Mouse (Mus musculus): ENCODE results near the gene Pah. TPM values are rescaled to one million over a fixed set of nuclear protein-coding genes. Genes with fewer than 3 reads are reported as not detected.
A peak's percentile ranks its signal among the peaks of the same experiment; 100 is the strongest.

Gene Pah
- polyA plus RNA-seq, 1 experiment = 835 TPM

- no peak within 1 kb of the TSS for H3K27ac ChIP-seq (ENCODE audit: insufficient read depth, low read depth, low read length)
- H3K27me3 ChIP-seq (replicated peaks; ENCODE audit: control insufficient read depth, insufficient read depth, low read length) = peaks cover 7% of the 10 kb centered on the region
- no peaks in the 10 kb centered on the region for H3K36me3 ChIP-seq (ENCODE audit: control insufficient read depth, insufficient read depth, low read length)
- H3K4me1 ChIP-seq (ENCODE audit: control insufficient read depth, insufficient read depth, low read length) = no peaks in the 10 kb centered on the region; the same call in 1 of the 2 replicates
- DNase-seq = no peak
- WGBS = under 1% methylated on average over 33 of the region's 34 CpGs
- TF ChIP-seq CTCF (conservative IDR thresholded peaks at IDR 0.05; ENCODE audit: insufficient read depth, insufficient read length, low read depth, low read length) (no peak), POLR2A (IDR thresholded peaks at IDR 0.05; ENCODE audit: low read depth, low read length) (no peak)
- H3K4me3 ChIP-seq (ENCODE audit: insufficient read depth, low read depth, low read length) = peak within 1 kb of the TSS; percentile 48
These were observed 28.0 kb upstream of the Pah start, which contains the start of gene Ascl1 for GRCm38 (mm10) chr10:87493576-87493975. Ascl1 (minus strand) TSS chr10:87493660.

- no peak for DNase-seq
- peaks cover 6% of the 10 kb centered on the region for H3K27me3 ChIP-seq (replicated peaks; ENCODE audit: control insufficient read depth, insufficient read depth, low read length)
- H3K4me1 ChIP-seq (ENCODE audit: control insufficient read depth, insufficient read depth, low read length) = no peaks in the 10 kb centered on the region; the same call in 1 of the 2 replicates
- 1% methylated on average over 4 of the region's 4 CpGs for WGBS
- no peak overlapping the region for H3K4me3 ChIP-seq (ENCODE audit: insufficient read depth, low read depth, low read length)
- no peak overlapping the region for H3K27ac ChIP-seq (ENCODE audit: insufficient read depth, low read depth, low read length)
- H3K36me3 ChIP-seq (ENCODE audit: control insufficient read depth, insufficient read depth, low read length) = no peaks in the 10 kb centered on the region
- TF ChIP-seq POLR2A (IDR thresholded peaks at IDR 0.05; ENCODE audit: low read depth, low read length) (no peak), CTCF (conservative IDR thresholded peaks at IDR 0.05; ENCODE audit: insufficient read depth, insufficient read length, low read depth, low read length) (no peak)
These were observed 27.4 kb upstream of the Pah start for GRCm38 (mm10) chr10:87494176-87494575.

DNA sequence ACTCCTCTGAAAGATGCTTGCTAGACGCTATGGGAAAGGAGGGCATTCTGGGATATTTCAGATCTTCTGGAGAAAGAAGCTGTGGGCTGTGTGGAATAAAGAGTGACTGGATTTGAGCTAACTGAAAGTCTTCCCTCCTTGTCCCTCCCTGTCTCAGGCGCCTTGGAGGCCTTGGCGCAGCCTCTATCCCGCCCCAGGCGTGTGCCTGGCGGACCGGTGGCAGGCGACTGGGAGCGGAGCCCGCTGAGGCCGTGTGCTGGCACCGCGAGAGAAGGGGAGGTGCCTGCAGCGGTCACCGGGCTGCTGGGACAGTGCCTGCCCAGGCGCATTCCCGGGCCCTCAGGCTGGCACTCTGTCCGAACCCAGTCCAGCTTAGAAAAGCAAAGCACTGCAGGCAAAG is 27.0 kb upstream of the Pah start:
- no peaks in the 10 kb centered on the region for H3K36me3 ChIP-seq (ENCODE audit: control insufficient read depth, insufficient read depth, low read length)
- no peak overlapping the region for H3K4me3 ChIP-seq (ENCODE audit: insufficient read depth, low read depth, low read length)
- no peaks in the 10 kb centered on the region; the same call in 1 of the 2 replicates for H3K4me1 ChIP-seq (ENCODE audit: control insufficient read depth, insufficient read depth, low read length)
- H3K27ac ChIP-seq (ENCODE audit: insufficient read depth, low read depth, low read length) = no peak overlapping the region
- DNase-seq = peak; percentile 74
- TF ChIP-seq POLR2A (IDR thresholded peaks at IDR 0.05; ENCODE audit: low read depth, low read length) = no peak
- no peak for TF ChIP-seq CTCF (conservative IDR thresholded peaks at IDR 0.05; ENCODE audit: insufficient read depth, insufficient read length, low read depth, low read length)
- peaks cover 4% of the 10 kb centered on the region for H3K27me3 ChIP-seq (replicated peaks; ENCODE audit: control insufficient read depth, insufficient read depth, low read length)
- 1% methylated on average over 15 of the region's 18 CpGs for WGBS

DNA sequence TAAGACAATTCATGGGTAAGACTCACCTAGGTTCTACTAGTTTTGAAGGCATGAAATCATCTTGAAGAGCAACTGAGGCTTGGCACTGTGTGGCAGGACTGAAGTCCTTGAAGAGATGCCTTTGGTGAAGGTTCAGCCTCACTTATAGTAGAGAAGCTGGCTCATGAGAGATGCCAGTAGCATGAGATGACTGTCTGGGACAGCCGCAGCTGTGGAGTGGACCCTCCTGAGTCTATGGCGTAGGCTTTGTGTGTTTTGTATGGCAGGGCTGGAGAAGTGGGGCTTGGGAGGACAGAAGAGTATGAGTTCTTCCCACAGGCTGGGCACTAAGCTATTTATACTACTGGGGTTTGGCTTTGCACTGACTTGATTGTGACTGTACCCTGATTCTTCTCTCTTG is 24.5 kb upstream of the Pah start:
- H3K27ac ChIP-seq (ENCODE audit: insufficient read depth, low read depth, low read length) = no peak overlapping the region
- H3K27me3 ChIP-seq (replicated peaks; ENCODE audit: control insufficient read depth, insufficient read depth, low read length) = peaks cover 3% of the 10 kb centered on the region
- WGBS = 94% methylated on average over 2 of the region's 2 CpGs
- H3K4me1 ChIP-seq (ENCODE audit: control insufficient read depth, insufficient read depth, low read length) = no peaks in the 10 kb centered on the region; the same call in 1 of the 2 replicates
- no peaks in the 10 kb centered on the region for H3K36me3 ChIP-seq (ENCODE audit: control insufficient read depth, insufficient read depth, low read length)
- H3K4me3 ChIP-seq (ENCODE audit: insufficient read depth, low read depth, low read length) = no peak overlapping the region
- no peak for DNase-seq
- TF ChIP-seq CTCF (conservative IDR thresholded peaks at IDR 0.05; ENCODE audit: insufficient read depth, insufficient read length, low read depth, low read length) (no peak), POLR2A (IDR thresholded peaks at IDR 0.05; ENCODE audit: low read depth, low read length) (no peak)

GRCm38 (mm10) chr10:87500926-87501658 is 20.5 kb upstream of the Pah start:
- Histone ChIP-seq H3K4me1 (ENCODE audit: control insufficient read depth, insufficient read depth, low read length) (no peaks in the 10 kb centered on the region; the same call in 1 of the 2 replicates), H3K27me3 (replicated peaks; ENCODE audit: control insufficient read depth, insufficient read depth, low read length) (no peaks in the 10 kb centered on the region), H3K4me3 (ENCODE audit: insufficient read depth, low read depth, low read length) (no peak overlapping the region), H3K36me3 (ENCODE audit: control insufficient read depth, insufficient read depth, low read length) (no peaks in the 10 kb centered on the region), H3K27ac (ENCODE audit: insufficient read depth, low read depth, low read length) (no peak overlapping the region)
- WGBS = 9% methylated on average over 20 of the region's 20 CpGs
- no peak for DNase-seq
- TF ChIP-seq CTCF (conservative IDR thresholded peaks at IDR 0.05; ENCODE audit: insufficient read depth, insufficient read length, low read depth, low read length) (no peak), POLR2A (IDR thresholded peaks at IDR 0.05; ENCODE audit: low read depth, low read length) (no peak)

- H3K27me3 ChIP-seq (replicated peaks; ENCODE audit: control insufficient read depth, insufficient read depth, low read length) = no peaks in the 10 kb centered on the region
- no peak for DNase-seq
- no peaks in the 10 kb centered on the region for H3K36me3 ChIP-seq (ENCODE audit: control insufficient read depth, insufficient read depth, low read length)
- H3K4me1 ChIP-seq (ENCODE audit: control insufficient read depth, insufficient read depth, low read length) = no peaks in the 10 kb centered on the region; the same call in 1 of the 2 replicates
- TF ChIP-seq POLR2A (IDR thresholded peaks at IDR 0.05; ENCODE audit: low read depth, low read length) = no peak
- no peak for TF ChIP-seq CTCF (conservative IDR thresholded peaks at IDR 0.05; ENCODE audit: insufficient read depth, insufficient read length, low read depth, low read length)
- H3K27ac ChIP-seq (ENCODE audit: insufficient read depth, low read depth, low read length) = no peak overlapping the region
- 11% methylated on average over 7 of the region's 7 CpGs for WGBS
- no peak overlapping the region for H3K4me3 ChIP-seq (ENCODE audit: insufficient read depth, low read depth, low read length)
These were observed 19.9 kb upstream of the Pah start for GRCm38 (mm10) chr10:87501659-87502042.

DNA sequence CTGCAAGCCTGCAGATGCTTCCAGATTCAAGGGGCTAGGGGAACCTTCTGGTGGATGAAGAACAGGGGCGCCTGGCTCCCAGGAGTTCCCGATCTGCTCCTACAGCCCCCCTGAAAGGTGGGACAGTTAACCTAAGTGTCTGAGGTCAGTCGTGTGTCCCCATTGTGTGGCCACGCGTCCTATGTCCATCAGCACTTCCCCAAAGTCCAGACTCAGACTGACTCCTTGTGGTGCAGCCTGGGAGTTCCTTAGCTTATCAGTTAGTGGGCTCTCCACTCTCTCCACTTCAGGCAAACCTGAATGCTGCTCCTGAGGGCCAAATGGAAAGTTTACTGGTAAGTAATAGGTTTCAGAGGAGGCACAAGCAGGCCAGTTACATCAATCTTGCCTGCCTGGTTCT is 19.3 kb upstream of the Pah start:
- H3K4me1 ChIP-seq (ENCODE audit: control insufficient read depth, insufficient read depth, low read length) = no peaks in the 10 kb centered on the region; the same call in 1 of the 2 replicates
- DNase-seq = no peak
- no peaks in the 10 kb centered on the region for H3K36me3 ChIP-seq (ENCODE audit: control insufficient read depth, insufficient read depth, low read length)
- no peaks in the 10 kb centered on the region for H3K27me3 ChIP-seq (replicated peaks; ENCODE audit: control insufficient read depth, insufficient read depth, low read length)
- TF ChIP-seq POLR2A (IDR thresholded peaks at IDR 0.05; ENCODE audit: low read depth, low read length) = no peak
- peak; percentile 21; the same call in 1 of the 2 replicates for TF ChIP-seq CTCF (conservative IDR thresholded peaks at IDR 0.05; ENCODE audit: insufficient read depth, insufficient read length, low read depth, low read length)
- WGBS = 13% methylated on average over 5 of the region's 5 CpGs
- H3K4me3 ChIP-seq (ENCODE audit: insufficient read depth, low read depth, low read length) = no peak overlapping the region
- no peak overlapping the region for H3K27ac ChIP-seq (ENCODE audit: insufficient read depth, low read depth, low read length)
